Mouse (Mus musculus): ENCODE data around the gene Chd1. TPM values are rescaled to one million over a fixed set of nuclear protein-coding genes. Genes with fewer than 3 reads are reported as not detected.
"Not testable (repeated sequence)": the region's sequence is repeated elsewhere in the genome, so short reads cannot be mapped to it uniquely, and the experiment has no call there.

Gene Chd1
- polyA plus RNA-seq, 1 experiment: 23.0 TPM

DNA sequence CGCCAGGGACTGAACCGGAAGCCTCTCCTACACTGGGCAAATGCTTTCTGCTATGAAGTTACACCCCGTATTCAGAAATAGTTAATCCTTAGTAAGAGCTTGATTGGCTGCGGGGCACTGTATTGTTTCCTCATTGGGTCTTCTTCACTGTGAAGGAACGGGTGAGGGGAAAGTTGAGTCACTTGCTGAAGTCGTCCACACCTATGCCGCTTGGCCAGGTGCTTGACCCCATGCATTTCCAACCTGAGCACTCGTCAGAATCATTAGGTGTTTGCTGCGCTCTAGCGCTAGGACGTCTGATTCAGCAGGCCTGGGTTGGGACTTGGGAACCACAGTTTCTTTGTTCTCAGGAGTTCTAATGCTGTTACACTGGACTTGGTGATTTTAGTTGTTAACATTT, 41.9 kb downstream of the Chd1 start:
- 90% methylated on average over 11 of the region's 11 CpGs for WGBS
- Histone ChIP-seq H3K27ac (ENCODE audit: control insufficient read depth, insufficient read depth, low read depth, low read length, poor library complexity) (no peak overlapping the region), H3K4me1 (ENCODE audit: control insufficient read depth, insufficient read depth, low read length) (no peaks in the 10 kb centered on the region; the same call in 1 of the 2 replicates), H3K4me3 (replicated peaks; ENCODE audit: control insufficient read depth, low read depth, low read length) (no peak overlapping the region)
- TF ChIP-seq CTCF (IDR thresholded peaks at IDR 0.05; ENCODE audit: control insufficient read depth, insufficient read depth, low read length) (no peak), POLR2A (IDR thresholded peaks at IDR 0.05; ENCODE audit: borderline replicate concordance, control insufficient read depth, low read depth, low read length) (no peak)

DNA sequence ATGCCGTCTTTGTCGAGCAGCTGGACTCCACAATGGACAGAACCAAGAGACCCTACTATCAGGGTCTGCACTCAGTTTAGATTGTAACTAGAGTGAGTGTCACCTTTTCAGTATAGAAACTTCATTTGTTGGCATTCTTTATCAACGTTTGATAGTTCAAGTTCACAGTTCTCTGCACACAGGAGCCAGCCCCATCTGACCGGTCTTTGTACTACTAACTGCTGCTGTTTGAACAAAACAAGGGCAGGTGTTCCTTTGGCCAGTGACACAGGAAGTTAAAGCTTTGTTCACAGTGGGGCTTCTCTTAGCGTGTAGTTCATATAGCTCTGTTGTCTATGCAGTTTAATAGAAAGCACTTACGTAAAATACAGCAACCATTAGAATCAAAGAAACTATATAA, 43.3 kb downstream of the Chd1 start:
- Histone ChIP-seq H3K4me3 (replicated peaks; ENCODE audit: control insufficient read depth, low read depth, low read length) (no peak overlapping the region), H3K27ac (ENCODE audit: control insufficient read depth, insufficient read depth, low read depth, low read length, poor library complexity) (no peak overlapping the region), H3K4me1 (ENCODE audit: control insufficient read depth, insufficient read depth, low read length) (no peaks in the 10 kb centered on the region; the same call in 1 of the 2 replicates)
- TF ChIP-seq POLR2A (IDR thresholded peaks at IDR 0.05; ENCODE audit: borderline replicate concordance, control insufficient read depth, low read depth, low read length) (no peak), CTCF (IDR thresholded peaks at IDR 0.05; ENCODE audit: control insufficient read depth, insufficient read depth, low read length) (no peak)
- 90% methylated on average over 6 of the region's 6 CpGs for WGBS

DNA sequence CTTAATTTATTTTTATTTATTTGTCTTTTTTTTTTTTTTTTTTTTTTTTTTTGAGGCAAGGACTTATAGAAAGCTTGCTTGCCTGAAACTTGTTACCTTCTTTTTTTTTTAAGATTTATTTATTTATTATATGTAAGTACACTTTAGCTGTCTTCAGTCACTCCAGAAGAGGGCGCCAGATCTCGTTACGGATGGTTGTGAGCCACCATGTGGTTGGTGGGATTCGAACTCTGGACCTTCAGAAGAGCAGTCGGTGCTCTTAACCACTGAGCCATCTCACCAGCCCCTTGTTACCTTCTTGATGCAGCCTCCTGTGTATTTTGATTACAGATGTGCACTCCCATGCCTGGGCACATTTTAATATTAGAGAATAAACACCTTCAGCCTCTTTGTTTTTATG, 46.5 kb downstream of the Chd1 start:
- WGBS: 83% methylated on average over 5 of the region's 5 CpGs
- not testable (repeated sequence) for H3K27ac ChIP-seq (ENCODE audit: control insufficient read depth, insufficient read depth, low read depth, low read length, poor library complexity); H3K4me3 ChIP-seq (replicated peaks; ENCODE audit: control insufficient read depth, low read depth, low read length); H3K4me1 ChIP-seq (ENCODE audit: control insufficient read depth, insufficient read depth, low read length)

DNA sequence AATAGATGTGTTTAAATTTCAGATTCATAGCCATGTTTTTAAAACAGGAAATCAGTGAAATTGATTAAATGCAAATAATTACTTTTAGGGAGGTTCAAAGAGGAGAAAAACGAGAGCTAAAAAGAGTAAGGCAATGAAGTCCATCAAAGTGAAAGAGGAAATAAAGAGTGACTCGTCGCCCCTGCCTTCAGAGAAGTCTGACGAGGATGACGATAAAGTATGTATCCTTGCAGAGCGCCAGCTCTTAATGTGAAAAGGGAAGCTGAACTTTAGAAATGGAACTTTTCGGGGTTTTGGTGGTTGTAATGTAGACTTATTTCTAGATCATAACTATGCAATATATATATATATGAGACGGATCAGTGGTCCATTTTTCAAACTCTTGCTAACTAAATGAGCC, 56.4 kb downstream of the Chd1 start:
- no peaks in the 10 kb centered on the region for H3K4me1 ChIP-seq (ENCODE audit: control insufficient read depth, insufficient read depth, low read length)
- TF ChIP-seq CTCF (IDR thresholded peaks at IDR 0.05; ENCODE audit: control insufficient read depth, insufficient read depth, low read length) (no peak), POLR2A (IDR thresholded peaks at IDR 0.05; ENCODE audit: borderline replicate concordance, control insufficient read depth, low read depth, low read length) (no peak)
- WGBS: 26% methylated on average over 8 of the region's 8 CpGs
- no peak overlapping the region for H3K4me3 ChIP-seq (replicated peaks; ENCODE audit: control insufficient read depth, low read depth, low read length)
- H3K27ac ChIP-seq (ENCODE audit: control insufficient read depth, insufficient read depth, low read depth, low read length, poor library complexity): no peak overlapping the region

DNA sequence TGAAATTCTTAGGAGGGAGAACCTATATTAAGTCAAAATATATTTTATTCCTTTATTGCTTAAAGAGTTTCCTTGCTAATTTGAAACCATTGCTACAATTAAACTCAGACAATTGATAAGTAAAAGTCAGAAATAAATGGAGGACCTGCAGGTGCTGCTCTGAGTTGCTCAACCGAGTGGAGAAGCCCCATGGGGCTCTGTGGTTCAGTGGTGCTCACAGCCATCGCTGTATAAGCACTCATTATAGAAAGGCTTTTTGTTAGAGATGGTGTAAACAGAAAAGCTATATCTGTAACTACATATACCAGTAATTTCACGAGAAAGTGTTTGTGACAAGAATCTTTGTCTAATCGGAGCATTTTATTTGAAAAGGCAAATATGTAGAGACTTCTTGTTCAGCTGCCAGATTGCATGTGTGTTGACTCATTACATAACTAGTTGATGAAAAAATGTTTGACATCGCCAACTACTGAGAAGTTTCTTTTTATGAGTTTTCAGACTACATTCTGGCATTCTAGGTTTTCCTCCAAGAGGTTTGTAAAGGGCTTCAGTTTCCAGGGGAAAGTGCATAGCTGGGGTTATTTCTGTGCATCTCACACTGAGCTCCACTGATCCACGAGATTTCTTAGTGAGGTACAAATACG, 64.4 kb downstream of the Chd1 start:
- whole genome bisulfite sequencing: 79% methylated on average over 7 of the region's 7 CpGs
- TF ChIP-seq POLR2A (IDR thresholded peaks at IDR 0.05; ENCODE audit: borderline replicate concordance, control insufficient read depth, low read depth, low read length) (no peak), CTCF (IDR thresholded peaks at IDR 0.05; ENCODE audit: control insufficient read depth, insufficient read depth, low read length) (no peak)
- no peak overlapping the region; the same call in 1 of the 2 replicates for H3K27ac ChIP-seq (ENCODE audit: control insufficient read depth, insufficient read depth, low read depth, low read length, poor library complexity)
- H3K4me3 ChIP-seq (replicated peaks; ENCODE audit: control insufficient read depth, low read depth, low read length): no peak overlapping the region
- no peaks in the 10 kb centered on the region; the same call in 1 of the 2 replicates for H3K4me1 ChIP-seq (ENCODE audit: control insufficient read depth, insufficient read depth, low read length)

DNA sequence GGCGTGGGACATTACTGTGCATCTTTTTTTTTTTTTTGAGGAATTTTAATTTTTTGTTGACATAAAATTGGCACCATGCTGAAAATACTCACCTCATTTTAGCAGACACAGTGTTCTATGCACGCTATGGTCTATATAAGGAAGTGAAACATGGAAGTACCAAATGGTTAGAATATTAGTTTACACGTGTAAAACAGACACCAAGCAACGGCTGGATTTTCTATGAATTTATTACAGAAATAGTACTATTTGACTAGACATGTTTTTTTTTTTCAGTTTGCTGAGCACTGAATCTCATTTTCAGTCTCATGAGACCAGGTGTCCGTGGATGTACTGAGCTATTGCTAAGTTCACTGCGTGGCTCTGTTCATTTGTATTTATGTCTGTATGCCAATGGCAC, 69.2 kb downstream of the Chd1 start:
- peaks cover 1% of the 10 kb centered on the region; the same call in 1 of the 2 replicates for H3K4me1 ChIP-seq (ENCODE audit: control insufficient read depth, insufficient read depth, low read length)
- WGBS: 39% methylated on average over 6 of the region's 6 CpGs
- H3K27ac ChIP-seq (ENCODE audit: control insufficient read depth, insufficient read depth, low read depth, low read length, poor library complexity): no peak overlapping the region
- no peak overlapping the region for H3K4me3 ChIP-seq (replicated peaks; ENCODE audit: control insufficient read depth, low read depth, low read length)
- TF ChIP-seq CTCF (IDR thresholded peaks at IDR 0.05; ENCODE audit: control insufficient read depth, insufficient read depth, low read length) (no peak), POLR2A (IDR thresholded peaks at IDR 0.05; ENCODE audit: borderline replicate concordance, control insufficient read depth, low read depth, low read length) (no peak)

DNA sequence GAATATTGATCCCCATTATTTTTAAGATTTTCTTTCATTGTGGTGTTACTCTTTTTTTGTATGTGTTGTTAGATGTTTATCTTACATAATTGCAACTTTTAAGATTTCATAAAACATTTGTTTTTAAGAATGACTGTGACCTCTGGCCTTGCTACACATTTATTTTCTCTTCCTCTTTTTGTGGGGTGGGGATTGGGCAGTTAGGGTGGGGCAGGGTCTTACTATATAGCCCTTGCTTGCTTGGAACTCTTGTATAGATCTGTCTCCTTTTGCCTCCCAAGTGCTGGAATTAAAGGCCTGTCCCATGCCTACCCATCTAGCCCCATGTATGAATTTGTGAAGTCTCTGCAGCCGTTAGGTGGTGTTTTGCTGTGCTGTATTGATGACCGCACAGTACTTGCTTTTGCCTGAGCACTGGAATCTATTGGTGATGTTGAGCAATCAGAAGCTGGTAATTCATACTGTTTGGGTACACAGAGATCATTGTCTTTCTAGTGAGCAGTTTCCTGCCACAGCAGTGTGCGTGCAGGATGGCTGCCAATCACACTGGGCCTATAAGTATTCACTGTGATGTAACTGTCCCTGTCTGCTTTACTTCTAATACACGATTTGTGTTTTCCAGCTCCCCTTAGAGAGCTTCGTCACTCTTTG, 69.9 kb downstream of the Chd1 start:
- Histone ChIP-seq H3K27ac (ENCODE audit: control insufficient read depth, insufficient read depth, low read depth, low read length, poor library complexity) (peak overlapping the region; percentile 80; the same call in 1 of the 2 replicates), H3K4me1 (ENCODE audit: control insufficient read depth, insufficient read depth, low read length) (peaks cover 1% of the 10 kb centered on the region; the same call in 1 of the 2 replicates), H3K4me3 (replicated peaks; ENCODE audit: control insufficient read depth, low read depth, low read length) (no peak overlapping the region)
- TF ChIP-seq CTCF (IDR thresholded peaks at IDR 0.05; ENCODE audit: control insufficient read depth, insufficient read depth, low read length) (no peak), POLR2A (IDR thresholded peaks at IDR 0.05; ENCODE audit: borderline replicate concordance, control insufficient read depth, low read depth, low read length) (no peak)
- 55% methylated on average over 5 of the region's 5 CpGs for WGBS

DNA sequence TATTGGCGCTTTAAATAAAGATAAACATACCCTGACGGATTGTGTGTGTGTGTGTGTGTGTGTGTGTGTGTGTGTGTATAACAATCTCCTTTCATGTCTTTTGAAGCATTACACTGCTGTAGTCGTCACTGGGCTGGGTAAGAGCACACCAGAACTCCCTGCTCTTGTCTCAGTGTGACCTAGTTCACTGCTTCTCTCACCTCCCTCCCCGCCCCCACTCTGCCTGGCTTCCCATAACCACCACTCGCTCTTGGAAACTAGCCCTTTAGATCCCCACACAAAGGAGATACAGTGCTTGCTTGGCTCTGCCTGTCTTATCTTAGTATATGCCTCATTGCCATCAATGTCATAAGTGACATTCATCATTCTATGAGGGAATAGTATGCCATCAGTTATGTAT, 71.6 kb downstream of the Chd1 start:
- Histone ChIP-seq H3K27ac (ENCODE audit: control insufficient read depth, insufficient read depth, low read depth, low read length, poor library complexity) (no peak overlapping the region), H3K4me3 (replicated peaks; ENCODE audit: control insufficient read depth, low read depth, low read length) (no peak overlapping the region), H3K4me1 (ENCODE audit: control insufficient read depth, insufficient read depth, low read length) (peaks cover 1% of the 10 kb centered on the region; the same call in 1 of the 2 replicates)
- TF ChIP-seq CTCF (IDR thresholded peaks at IDR 0.05; ENCODE audit: control insufficient read depth, insufficient read depth, low read length) (no peak), POLR2A (IDR thresholded peaks at IDR 0.05; ENCODE audit: borderline replicate concordance, control insufficient read depth, low read depth, low read length) (no peak)
- 65% methylated on average over 5 of the region's 5 CpGs for WGBS
